Mouse (Mus musculus) CD4-positive, CD25-positive, alpha-beta regulatory T cell, adult 9 weeks (primary cell): Measurements from ENCODE around the gene Bglap. TPM values are rescaled to one million over a fixed set of nuclear protein-coding genes. Genes with fewer than 3 reads are reported as not detected.

Experiments used
- polyA plus RNA-seq: library from polyadenylated mRNA; unstranded; fragments of 100-300 nt; shearing (Covaris generic); gene quantifications from one replicate; pipeline ENCODE4 v1.2.1, GENCODE M21; 2017

Bglap gene
- polyA plus RNA-seq: not detected

GRCm38 (mm10) chr3:88384364-88384763 is at the start of gene Bglap:
Bglap (minus strand) TSS chr3:88384464.

GRCm38 (mm10) chr3:88424605-88425329 is 40.5 kb upstream of the Bglap start, which contains the start of gene Slc25a44:
Slc25a44 (minus strand) TSS chr3:88425139.

GRCm38 (mm10) chr3:88409741-88410644 is 25.7 kb upstream of the Bglap start, which contains the start of gene Pmf1:
Pmf1 (minus strand) TSS chr3:88410331.

GRCm38 (mm10) chr3:88378599-88378998 is 5.7 kb downstream of the Bglap start, which contains the start of gene Bglap2:
Bglap2 (minus strand) TSS chr3:88378699.

GRCm38 (mm10) chr3:88372643-88373042 is 11.6 kb downstream of the Bglap start, which contains the start of gene Bglap3:
Bglap3 (minus strand) TSS chr3:88372743.

GRCm38 (mm10) chr3:88364337-88364736 is 19.9 kb downstream of the Bglap start, which contains the start of gene Paqr6:
Paqr6 (plus strand) TSS chr3:88364584.

GRCm38 (mm10) chr3:88336058-88337013 is 47.9 kb downstream of the Bglap start, which contains the start of the genes Tmem79 and Smg5:
Tmem79 (minus strand) TSS chr3:88336148.
Smg5 (plus strand) TSS chr3:88336260.

Other genes with a start within 250 kb of the Bglap start
- gene Mef2d, start 242.1 kb downstream of the Bglap start, polyA plus RNA-seq: 22.5 TPM
- not detected for gene Rhbg, start 129.8 kb downstream of the Bglap start, polyA plus RNA-seq
- not detected for gene Gm38392, start 97.3 kb downstream of the Bglap start, polyA plus RNA-seq
- 13.7 TPM for gene Tsacc, start 87.5 kb downstream of the Bglap start, polyA plus RNA-seq
- gene Cct3, start 87.3 kb downstream of the Bglap start, polyA plus RNA-seq: 344 TPM
- gene Glmp, start 59.4 kb downstream of the Bglap start, polyA plus RNA-seq: 385 TPM
- gene Tmem79, start 48.3 kb downstream of the Bglap start, polyA plus RNA-seq: 1.4 TPM
- gene Smg5, start 48.2 kb downstream of the Bglap start, polyA plus RNA-seq: 47.8 TPM
- gene Paqr6, start 19.9 kb downstream of the Bglap start, polyA plus RNA-seq: not detected
- gene Bglap3, start 11.7 kb downstream of the Bglap start, polyA plus RNA-seq: not detected
- gene Bglap2, start 5.8 kb downstream of the Bglap start, polyA plus RNA-seq: not detected
- 44.0 TPM for gene Pmf1, start 25.9 kb upstream of the Bglap start, polyA plus RNA-seq
- 25.6 TPM for gene Slc25a44, start 40.7 kb upstream of the Bglap start, polyA plus RNA-seq
- gene Sema4a, start 76.7 kb upstream of the Bglap start, polyA plus RNA-seq: 80.1 TPM
- gene Lmna, start 125.5 kb upstream of the Bglap start, polyA plus RNA-seq: 9.1 TPM
- gene Mex3a, start 147.9 kb upstream of the Bglap start, polyA plus RNA-seq: 0.32 TPM
- gene Rab25, start 163.8 kb upstream of the Bglap start, polyA plus RNA-seq: not detected
- gene Lamtor2, start 168.6 kb upstream of the Bglap start, polyA plus RNA-seq: 227 TPM
- 52.5 TPM for gene Ubqln4, start 169.3 kb upstream of the Bglap start, polyA plus RNA-seq
- gene Ssr2, start 191.4 kb upstream of the Bglap start, polyA plus RNA-seq: 146 TPM
- gene Arhgef2, start 221.5 kb upstream of the Bglap start, polyA plus RNA-seq: 139 TPM